Mouse (Mus musculus) kidney, postnatal 0 days (tissue): Measurements from ENCODE around the gene Fbxl15. TPM values are rescaled to one million over a fixed set of nuclear protein-coding genes. Genes with fewer than 3 reads are reported as not detected.

Experiments
- ATAC-seq: fragments of 200-750 bp; cut with Nextera tagmentation; replicated peaks from 2 replicates; pipeline ENCODE4 v1.8.0; 2017; ENCODE audit warnings: low read depth, moderate number of reproducible peaks, moderate TSS enrichment, moderate library complexity; ENCODE audit not compliant: low FRiP score
- DNase-seq: peaks from one replicate; pipeline ENCODE4 v3.0.0-alpha.2; 2016; ENCODE audit warnings: low spot score
- H3K27ac ChIP-seq: fragments of 300-500 bp; sonication (generic); 2 replicates; pipeline ENCODE4 v1.5.1; 2014; ENCODE audit warnings: mild to moderate bottlenecking
- H3K27me3 ChIP-seq: fragments of 300-500 bp; sonication (generic); 2 replicates; pipeline ENCODE4 v1.6.1; 2014; ENCODE audit warnings: low read length, mixed read lengths; ENCODE audit not compliant: insufficient read depth
- H3K36me3 ChIP-seq: fragments of 300-500 bp; sonication (generic); 2 replicates; pipeline ENCODE4 v1.6.1; 2014; ENCODE audit warnings: low read length, mixed read lengths; ENCODE audit not compliant: insufficient read depth
- H3K4me1 ChIP-seq: fragments of 300-500 bp; sonication (generic); replicated peaks from 2 replicates; pipeline ENCODE4 v1.6.1; 2014; ENCODE audit warnings: antibody characterized with exemption, low read length, mixed read lengths; ENCODE audit not compliant: insufficient read depth
- H3K4me2 ChIP-seq: fragments of 300-500 bp; sonication (generic); 2 replicates; pipeline ENCODE4 v1.6.1; 2014; ENCODE audit warnings: mild to moderate bottlenecking, low read length, moderate library complexity, mixed read lengths
- H3K4me3 ChIP-seq: fragments of 300-500 bp; sonication (generic); replicated peaks from 2 replicates; pipeline ENCODE4 v1.5.1; 2014; ENCODE audit warnings: low read depth, low read length
- H3K9ac ChIP-seq: fragments of 300-500 bp; sonication (generic); 2 replicates; pipeline ENCODE4 v1.6.1; 2014; ENCODE audit warnings: low read depth, low read length
- H3K9me3 ChIP-seq: fragments of 300-500 bp; sonication (generic); replicated peaks from 2 replicates; pipeline ENCODE4 v1.6.1; 2016; ENCODE audit warnings: low read length, inconsistent platforms, mixed read lengths
- CTCF ChIP-seq: IDR thresholded peaks from 2 replicates; pipeline ENCODE4 v1.5.1; 2016; ENCODE audit warnings: antibody characterized with exemption, low read depth, mild to moderate bottlenecking, moderate library complexity
- WGBS: fragments of 180-500 bp; shearing (Covaris S2); extraction: QIAGEN DNeasy Blood & Tissue Kit; methylation state at CpG from one replicate; pipeline ENCODE4 v1.1.7; 2014; 5-methylcytosine and 5-hydroxymethylcytosine counted together
- polyA plus RNA-seq: library from polyadenylated mRNA; unstranded; fragments of >200 nt; fragmentation: Nextera tagmentation; extraction: Ambion mirVana; gene quantifications from 2 replicates; pipeline ENCODE4 v1.2.1, GENCODE M21; 2015

Gene Fbxl15
- polyA plus RNA-seq, 1 experiment from 2014 or later, result 33.8 TPM

DNA sequence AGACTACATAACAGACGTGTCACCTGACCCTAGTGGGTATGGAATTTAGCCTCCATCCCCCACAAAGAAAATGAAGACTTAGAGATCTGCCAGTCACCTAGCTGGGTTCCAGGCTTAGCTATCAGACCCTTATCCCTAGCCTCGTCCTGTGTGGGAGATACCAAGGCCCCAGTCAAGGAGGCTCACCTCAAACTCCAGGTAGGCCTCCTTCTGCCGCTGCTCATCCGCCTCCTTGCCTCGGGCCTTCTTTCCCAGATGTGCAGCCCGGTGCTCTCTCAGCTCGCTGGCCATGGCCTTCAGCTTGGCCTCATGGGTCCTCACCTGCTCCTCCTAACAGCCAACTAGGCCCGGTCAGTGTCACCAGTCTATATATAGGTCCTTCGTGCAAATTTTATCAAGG, 14.9 kb upstream of the Fbxl15 start:
- Histone ChIP-seq H3K4me2 (no peak overlapping the region), H3K9me3 (no peaks in the 10 kb centered on the region), H3K4me3 (no peak overlapping the region), H3K4me1 (peaks cover 9% of the 10 kb centered on the region), H3K27ac (no peak overlapping the region), H3K36me3 (peaks cover 18% of the 10 kb centered on the region), H3K27me3 (peaks cover 43% of the 10 kb centered on the region), H3K9ac (no peak overlapping the region)
- DNase-seq, result no peak
- WGBS, result 88% methylated on average over 9 of the region's 9 CpGs
- TF ChIP-seq CTCF, result no peak
- no peak for ATAC-seq

DNA sequence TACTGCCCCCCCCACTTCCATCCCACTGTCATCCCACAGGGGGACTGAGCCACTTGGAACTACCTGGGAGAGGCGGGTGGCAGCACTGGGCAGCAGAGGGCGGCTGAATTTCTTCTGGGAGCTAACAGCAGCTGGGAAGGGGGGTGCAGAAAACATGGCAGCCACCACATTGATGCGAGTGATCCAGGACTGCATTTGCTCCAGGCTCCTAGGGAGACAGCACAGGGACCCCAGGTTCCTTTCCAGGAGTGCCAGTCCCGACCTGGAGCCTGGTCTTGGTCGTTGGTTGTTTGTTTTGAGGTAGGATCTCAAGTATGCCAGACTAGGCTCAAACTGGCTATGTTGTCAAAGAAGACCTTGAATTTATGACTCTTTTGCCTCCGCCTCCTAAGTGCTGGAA, 14.4 kb upstream of the Fbxl15 start:
- Histone ChIP-seq H3K9ac (no peak overlapping the region), H3K27ac (no peak overlapping the region), H3K9me3 (no peaks in the 10 kb centered on the region), H3K4me1 (peaks cover 10% of the 10 kb centered on the region), H3K4me2 (no peak overlapping the region), H3K36me3 (peaks cover 18% of the 10 kb centered on the region), H3K4me3 (no peak overlapping the region), H3K27me3 (peaks cover 48% of the 10 kb centered on the region)
- no peak for DNase-seq
- no peak for ATAC-seq
- WGBS, result 82% methylated on average over 6 of the region's 6 CpGs
- TF ChIP-seq CTCF, result no peak

GRCm38 (mm10) chr19:46314151-46314601, 13.8 kb upstream of the Fbxl15 start:
- H3K27ac ChIP-seq, result no peak overlapping the region
- H3K4me2 ChIP-seq, result no peak overlapping the region

GRCm38 (mm10) chr19:46314872-46315742, 12.9 kb upstream of the Fbxl15 start:
- Histone ChIP-seq H3K27ac (no peak overlapping the region), H3K9ac (no peak overlapping the region), H3K4me3 (no peak overlapping the region), H3K4me1 (peaks cover 10% of the 10 kb centered on the region), H3K36me3 (peaks cover 13% of the 10 kb centered on the region), H3K4me2 (no peak overlapping the region), H3K27me3 (peaks cover 61% of the 10 kb centered on the region), H3K9me3 (no peaks in the 10 kb centered on the region)
- DNase-seq (no peak), ATAC-seq (no peak)
- TF ChIP-seq CTCF, result no peak
- 40% methylated on average over 14 of the region's 14 CpGs for WGBS

More at GRCm38 (mm10) chr19:46314151-46314601, 13.8 kb upstream of the Fbxl15 start:
- Histone ChIP-seq H3K9ac (no peak overlapping the region), H3K36me3 (peaks cover 18% of the 10 kb centered on the region), H3K27me3 (peaks cover 52% of the 10 kb centered on the region), H3K9me3 (no peaks in the 10 kb centered on the region), H3K4me1 (peaks cover 10% of the 10 kb centered on the region), H3K4me3 (no peak overlapping the region)
- DNase-seq (no peak), ATAC-seq (no peak)
- TF ChIP-seq CTCF, result no peak
- 17% methylated on average over 18 of the region's 18 CpGs for WGBS

- ATAC-seq (no peak), DNase-seq (no peak)
- peaks cover 61% of the 10 kb centered on the region for H3K27me3 ChIP-seq
- H3K4me1 ChIP-seq, result peaks cover 10% of the 10 kb centered on the region
- H3K9ac ChIP-seq, result no peak overlapping the region
- peaks cover 9% of the 10 kb centered on the region for H3K36me3 ChIP-seq
- no peak overlapping the region for H3K27ac ChIP-seq
- no peak overlapping the region for H3K4me2 ChIP-seq
- WGBS, result 43% methylated on average over 12 of the region's 12 CpGs
- no peak for TF ChIP-seq CTCF
- H3K9me3 ChIP-seq, result no peaks in the 10 kb centered on the region
- no peak overlapping the region for H3K4me3 ChIP-seq
Observed at GRCm38 (mm10) chr19:46315752-46316610, 12.0 kb upstream of the Fbxl15 start.

- H3K36me3 ChIP-seq, result no peaks in the 10 kb centered on the region
- peaks cover 61% of the 10 kb centered on the region for H3K27me3 ChIP-seq
- H3K4me3 ChIP-seq, result peak overlapping the region; percentile 41
- ATAC-seq (no peak), DNase-seq (no peak)
- WGBS, result 34% methylated on average over 15 of the region's 15 CpGs
- H3K4me2 ChIP-seq, result peak overlapping the region; percentile 71
- peaks cover 10% of the 10 kb centered on the region for H3K4me1 ChIP-seq
- H3K9ac ChIP-seq, result 0 out of 2 replicates have a peak overlapping the region, but pooled peaks have one; percentile 31
- no peaks in the 10 kb centered on the region for H3K9me3 ChIP-seq
- no peak overlapping the region for H3K27ac ChIP-seq
- TF ChIP-seq CTCF, result no peak
Observed at GRCm38 (mm10) chr19:46316846-46317545, 11.0 kb upstream of the Fbxl15 start.
